Mouse (Mus musculus): ENCODE data around the gene Ncaph. TPM values are rescaled to one million over a fixed set of nuclear protein-coding genes. Genes with fewer than 3 reads are reported as not detected.

Gene Ncaph
- polyA plus RNA-seq, 1 experiment from 2014 or later, result 19.8 TPM

Other genes with a start within 250 kb of the Ncaph start
- 28.5 and 34.5 TPM in 2 replicates for gene Sppl2a, start 200.7 kb downstream of the Ncaph start, polyA plus RNA-seq (2015; fragmentation: Nextera tagmentation; extraction: Ambion mirVana)
- gene Ap4e1, start 125.2 kb downstream of the Ncaph start, polyA plus RNA-seq (2015; fragmentation: Nextera tagmentation; extraction: Ambion mirVana), result 10.4 and 12.3 TPM in 2 replicates
- gene Blvra, start 63.3 kb downstream of the Ncaph start, polyA plus RNA-seq (2015; fragmentation: Nextera tagmentation; extraction: Ambion mirVana), result 32.2 and 33.7 TPM in 2 replicates
- 15.0 and 16.4 TPM in 2 replicates for gene Itpripl1, start 9.5 kb upstream of the Ncaph start, polyA plus RNA-seq (2015; fragmentation: Nextera tagmentation; extraction: Ambion mirVana)
- 1.4 and 1.8 TPM in 2 replicates for gene 1810024B03Rik, start 74.3 kb upstream of the Ncaph start, polyA plus RNA-seq (2015; fragmentation: Nextera tagmentation; extraction: Ambion mirVana)
- 47.8 and 52.6 TPM in 2 replicates for gene Snrnp200, start 74.4 kb upstream of the Ncaph start, polyA plus RNA-seq (2015; fragmentation: Nextera tagmentation; extraction: Ambion mirVana)
- gene Ciao1, start 113.9 kb upstream of the Ncaph start, polyA plus RNA-seq (2015; fragmentation: Nextera tagmentation; extraction: Ambion mirVana), result 59.2 and 65.8 TPM in 2 replicates
- gene Tmem127, start 114.0 kb upstream of the Ncaph start, polyA plus RNA-seq (2015; fragmentation: Nextera tagmentation; extraction: Ambion mirVana), result 43.7 and 45.4 TPM in 2 replicates
- 71.7 and 78.6 TPM in 2 replicates for gene Stard7, start 136.3 kb upstream of the Ncaph start, polyA plus RNA-seq (2015; fragmentation: Nextera tagmentation; extraction: Ambion mirVana)
- gene Dusp2, start 202.2 kb upstream of the Ncaph start, polyA plus RNA-seq (2015; fragmentation: Nextera tagmentation; extraction: Ambion mirVana), result 7.5 and 9.1 TPM in 2 replicates
- gene Astl, start 204.7 kb upstream of the Ncaph start, polyA plus RNA-seq (2015; fragmentation: Nextera tagmentation; extraction: Ambion mirVana), result not detected in 2 replicates
- 0.32 and 0.45 TPM in 2 replicates for gene Adra2b, start 229.3 kb upstream of the Ncaph start, polyA plus RNA-seq (2015; fragmentation: Nextera tagmentation; extraction: Ambion mirVana)

Data from neural tube, embryonic 13.5 days (tissue).